Mouse (Mus musculus) stomach, postnatal 0 days (tissue): ENCODE measurements at regions not wholly inside any gene's neighbourhood (a gene's known extent, or its start where the extent isn't known, plus 50 kb on each side); places are given as distances from the start of the nearest gene placed in this dataset.

ENCODE experiments used
- CTCF ChIP-seq: IDR thresholded peaks from 2 replicates; pipeline ENCODE4 v1.5.1; 2016; ENCODE audit warnings: antibody characterized with exemption, low read depth, mild to moderate bottlenecking, moderate library complexity
- EP300 ChIP-seq: optimal IDR thresholded peaks from 2 replicates; pipeline ENCODE3; 2016; ENCODE audit warnings: antibody characterized with exemption

GRCm38 (mm10) chr4:12677814-12678213, 506.0 kb upstream of the Fam92a start:
- TF ChIP-seq CTCF (no peak), EP300 (no peak)
